Mouse (Mus musculus) liver, embryonic 15.5 days (tissue): ENCODE measurements around the gene Trmt2a. TPM values are rescaled to one million over a fixed set of nuclear protein-coding genes. Genes with fewer than 3 reads are reported as not detected.
A peak's percentile ranks its signal among the peaks of the same experiment; 100 is the strongest.
"Not testable (repeated sequence)": the region's sequence is repeated elsewhere in the genome, so short reads cannot be mapped to it uniquely, and the experiment has no call there.

ENCODE experiments used
- ATAC-seq: fragments of 200-750 bp; cut with Nextera tagmentation; 2 replicates; pipeline ENCODE4 v1.8.0; 2017; ENCODE audit warnings: moderate number of reproducible peaks, mild to moderate bottlenecking, moderate library complexity; ENCODE audit not compliant: insufficient read depth
- H3K27ac ChIP-seq: fragments of 300-500 bp; sonication (generic); replicated peaks from 2 replicates; pipeline ENCODE4 v1.5.1; 2015; ENCODE audit warnings: mild to moderate bottlenecking, inconsistent platforms
- H3K27me3 ChIP-seq: fragments of 300-500 bp; sonication (generic); 2 replicates; pipeline ENCODE4 v1.6.1; 2015; ENCODE audit warnings: mild to moderate bottlenecking, inconsistent platforms
- H3K36me3 ChIP-seq: fragments of 300-500 bp; sonication (generic); replicated peaks from 2 replicates; pipeline ENCODE4 v1.6.1; 2015; ENCODE audit warnings: moderate library complexity, mild to moderate bottlenecking, inconsistent platforms
- H3K4me1 ChIP-seq: fragments of 300-500 bp; sonication (generic); replicated peaks from 2 replicates; pipeline ENCODE4 v1.6.1; 2015; ENCODE audit warnings: inconsistent platforms
- H3K4me2 ChIP-seq: fragments of 300-500 bp; sonication (generic); 2 replicates; pipeline ENCODE4 v1.6.1; 2015; ENCODE audit warnings: moderate library complexity, mild to moderate bottlenecking, inconsistent platforms
- H3K4me3 ChIP-seq: fragments of 300-500 bp; sonication (generic); replicated peaks from 2 replicates; pipeline ENCODE4 v1.5.1; 2015; ENCODE audit warnings: mild to moderate bottlenecking, inconsistent platforms
- H3K9ac ChIP-seq: fragments of 300-500 bp; sonication (generic); 2 replicates; pipeline ENCODE4 v1.6.1; 2015; ENCODE audit warnings: moderate library complexity, mild to moderate bottlenecking, inconsistent platforms
- H3K9me3 ChIP-seq: fragments of 300-500 bp; sonication (generic); replicated peaks from 2 replicates; pipeline ENCODE4 v1.6.1; 2016; ENCODE audit warnings: inconsistent platforms
- WGBS: fragments of 180-500 bp; shearing (Covaris S2); methylation state at CpG from one replicate; pipeline ENCODE4 v1.1.7; 2015; ENCODE audit warnings: mixed read lengths; ENCODE audit not compliant: insufficient replicate concordance; 5-methylcytosine and 5-hydroxymethylcytosine counted together
- microRNA counts: library from miRNA; unstranded; fragments of <30 nt; microRNA quantifications from one replicate; lab custom pipeline; 2016
- microRNA-seq: library from miRNA; unstranded; fragments of <30 nt; microRNA quantifications from one replicate; pipeline ENCODE4, GENCODE M21; 2016
- polyA plus RNA-seq: library from polyadenylated mRNA; unstranded; fragments of >200 nt; fragmentation: Nextera tagmentation; extraction: Ambion mirVana; gene quantifications from 2 replicates; pipeline ENCODE4 v1.2.1, GENCODE M21; 2015

The Trmt2a gene
- polyA plus RNA-seq, 1 experiment from 2014 or later, result 51.7 TPM

DNA sequence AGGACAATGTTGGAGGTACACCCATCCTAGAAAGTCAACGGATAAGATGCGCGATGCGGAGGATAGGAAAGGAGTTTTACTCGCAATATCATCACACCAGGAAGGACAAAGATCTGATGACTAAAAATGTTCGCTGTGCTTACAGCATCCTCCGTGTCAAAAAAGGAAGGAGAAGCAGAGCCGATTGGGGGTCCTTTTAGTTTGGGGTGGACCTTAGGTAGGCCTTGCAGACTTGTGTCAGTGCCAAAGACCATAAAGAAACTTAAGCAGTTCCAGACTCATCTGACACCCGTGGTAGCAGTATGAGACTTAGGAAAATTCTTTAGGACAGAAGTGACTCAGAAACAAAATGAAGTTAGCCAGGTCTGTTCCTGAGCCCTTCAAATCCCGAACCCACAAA, 41.1 kb downstream of the Trmt2a start:
- not testable (repeated sequence) for ATAC-seq, H3K9me3 ChIP-seq, H3K27me3 ChIP-seq
- peak overlapping the region; percentile 76 for H3K4me3 ChIP-seq
- peaks cover 33% of the 10 kb centered on the region for H3K4me1 ChIP-seq
- peak overlapping the region; percentile 84 for H3K9ac ChIP-seq
- H3K36me3 ChIP-seq, result peaks cover 26% of the 10 kb centered on the region
- H3K27ac ChIP-seq, result peak overlapping the region; percentile 76
- peak overlapping the region; percentile 83 for H3K4me2 ChIP-seq
- WGBS, result 2% methylated on average over 10 of the region's 10 CpGs

MicroRNA genes within 50 kb of the gene (microRNA counts, 519-probe panel; counts per million panel counts)
- microRNA mmu-miR-1306 (lab: Ali Mortazavi, UCI), result 2,041 counts per million, percentile 25 among the panel's probes with 10 or more counts

Small RNA genes within 50 kb of the gene (microRNA-seq; reads per million reads assigned to microRNA genes)
- 1.3 reads per million for gene Gm24572
- gene Mir1306, result 214 reads per million, percentile 61 among the genes with 10 or more reads in this experiment

Other genes with a start within 250 kb of the Trmt2a start
- gene Dgcr6, start 195.8 kb upstream of the Trmt2a start, polyA plus RNA-seq, result 22.1 and 22.3 TPM in 2 replicates
- gene Prodh, start 158.5 kb upstream of the Trmt2a start, polyA plus RNA-seq, result 2.5 and 2.6 TPM in 2 replicates
- gene Rtn4r, start 121.0 kb upstream of the Trmt2a start, polyA plus RNA-seq, result 0.33 and 0.47 TPM in 2 replicates
- gene Ccdc188, start 30.8 kb upstream of the Trmt2a start, polyA plus RNA-seq, result not detected in 2 replicates
- gene Zdhhc8, start 13.5 kb upstream of the Trmt2a start, polyA plus RNA-seq, result 1.6 and 2.2 TPM in 2 replicates
- gene Ranbp1, start 53 bp downstream of the Trmt2a start, polyA plus RNA-seq, result 210 and 237 TPM in 2 replicates
- gene Gm49776, start 9.6 kb downstream of the Trmt2a start, polyA plus RNA-seq, result not detected in 2 replicates
- gene Dgcr8, start 40.6 kb downstream of the Trmt2a start, polyA plus RNA-seq, result 11.2 and 12.8 TPM in 2 replicates
- 56.5 and 61.7 TPM in 2 replicates for gene Tango2, start 99.4 kb downstream of the Trmt2a start, polyA plus RNA-seq
- 7.6 and 9.4 TPM in 2 replicates for gene Arvcf, start 99.5 kb downstream of the Trmt2a start, polyA plus RNA-seq
- 101 and 114 TPM in 2 replicates for gene Txnrd2, start 177.7 kb downstream of the Trmt2a start, polyA plus RNA-seq
- gene Comt, start 178.2 kb downstream of the Trmt2a start, polyA plus RNA-seq, result 87.6 and 94.1 TPM in 2 replicates